Mouse (Mus musculus): ENCODE data around the gene Tunar. TPM values are rescaled to one million over a fixed set of nuclear protein-coding genes. Genes with fewer than 3 reads are reported as not detected.
A peak's percentile ranks its signal among the peaks of the same experiment; 100 is the strongest.

Tunar gene
- polyA plus RNA-seq, 1 experiment from 2014 or later, result 0.32 TPM

DNA sequence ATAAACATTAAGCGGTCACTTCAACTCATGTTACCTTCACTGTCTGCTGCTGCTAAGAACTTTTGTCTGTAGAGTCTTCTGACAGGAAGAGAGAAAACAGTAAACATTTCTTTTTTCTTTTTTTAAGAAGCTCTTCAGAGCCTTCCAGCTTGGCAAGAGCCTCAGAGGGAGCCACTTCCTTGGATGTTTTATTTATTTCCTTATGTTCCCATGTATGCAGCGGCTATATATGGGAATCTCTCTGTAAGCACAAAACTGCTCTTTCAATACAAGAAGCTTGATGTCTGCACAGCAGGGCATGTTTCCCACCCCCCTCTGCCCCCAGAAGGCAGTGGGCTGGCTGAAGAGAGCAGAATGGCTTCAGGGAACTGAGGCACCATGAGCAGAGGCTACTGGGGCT is 30.0 kb downstream of the Tunar start:
- Histone ChIP-seq H3K9ac (ENCODE audit: low read depth, low read length) (no peak overlapping the region), H3K27ac (replicated peaks; ENCODE audit: low read depth, low read length) (no peak overlapping the region), H3K27me3 (replicated peaks; ENCODE audit: control insufficient read depth, insufficient read depth, low read length) (no peaks in the 10 kb centered on the region), H3K4me2 (ENCODE audit: low read depth, low read length) (no peak overlapping the region), H3K4me1 (ENCODE audit: control insufficient read depth, insufficient read depth, low read length) (no peaks in the 10 kb centered on the region), H3K9me3 (ENCODE audit: control insufficient read depth, low read length) (no peaks in the 10 kb centered on the region), H3K36me3 (ENCODE audit: control insufficient read depth, insufficient read depth, low read length) (no peaks in the 10 kb centered on the region), H3K4me3 (ENCODE audit: low read depth, low read length) (no peak overlapping the region)
- no peak for DNase-seq (ENCODE audit: low spot score)
- WGBS, result 41% methylated on average over 2 of the region's 2 CpGs
- no peak for ATAC-seq (ENCODE audit: low read depth)

GRCm38 (mm10) chr12:105374564-105374963 is 40.9 kb downstream of the Tunar start:
- Histone ChIP-seq H3K9ac (ENCODE audit: low read depth, low read length) (no peak overlapping the region), H3K4me3 (ENCODE audit: low read depth, low read length) (no peak overlapping the region), H3K36me3 (ENCODE audit: control insufficient read depth, insufficient read depth, low read length) (no peaks in the 10 kb centered on the region), H3K27me3 (replicated peaks; ENCODE audit: control insufficient read depth, insufficient read depth, low read length) (no peaks in the 10 kb centered on the region), H3K4me2 (ENCODE audit: low read depth, low read length) (no peak overlapping the region), H3K4me1 (ENCODE audit: control insufficient read depth, insufficient read depth, low read length) (no peaks in the 10 kb centered on the region), H3K27ac (replicated peaks; ENCODE audit: low read depth, low read length) (no peak overlapping the region), H3K9me3 (ENCODE audit: control insufficient read depth, low read length) (no peaks in the 10 kb centered on the region)
- WGBS, result 45% methylated on average over 8 of the region's 8 CpGs
- ATAC-seq (ENCODE audit: low read depth) (no peak), DNase-seq (ENCODE audit: low spot score) (no peak)

- Histone ChIP-seq H3K4me1 (ENCODE audit: control insufficient read depth, insufficient read depth, low read length) (no peaks in the 10 kb centered on the region), H3K9me3 (ENCODE audit: control insufficient read depth, low read length) (no peaks in the 10 kb centered on the region), H3K4me3 (ENCODE audit: low read depth, low read length) (no peak overlapping the region), H3K27ac (replicated peaks; ENCODE audit: low read depth, low read length) (no peak overlapping the region), H3K27me3 (replicated peaks; ENCODE audit: control insufficient read depth, insufficient read depth, low read length) (no peaks in the 10 kb centered on the region), H3K9ac (ENCODE audit: low read depth, low read length) (no peak overlapping the region), H3K36me3 (ENCODE audit: control insufficient read depth, insufficient read depth, low read length) (no peaks in the 10 kb centered on the region), H3K4me2 (ENCODE audit: low read depth, low read length) (no peak overlapping the region)
- DNase-seq (ENCODE audit: low spot score), result no peak
- 56% methylated on average over 12 of the region's 12 CpGs for WGBS
- ATAC-seq (ENCODE audit: low read depth), result no peak
These were observed 43.3 kb downstream of the Tunar start for GRCm38 (mm10) chr12:105376976-105377375.

DNA sequence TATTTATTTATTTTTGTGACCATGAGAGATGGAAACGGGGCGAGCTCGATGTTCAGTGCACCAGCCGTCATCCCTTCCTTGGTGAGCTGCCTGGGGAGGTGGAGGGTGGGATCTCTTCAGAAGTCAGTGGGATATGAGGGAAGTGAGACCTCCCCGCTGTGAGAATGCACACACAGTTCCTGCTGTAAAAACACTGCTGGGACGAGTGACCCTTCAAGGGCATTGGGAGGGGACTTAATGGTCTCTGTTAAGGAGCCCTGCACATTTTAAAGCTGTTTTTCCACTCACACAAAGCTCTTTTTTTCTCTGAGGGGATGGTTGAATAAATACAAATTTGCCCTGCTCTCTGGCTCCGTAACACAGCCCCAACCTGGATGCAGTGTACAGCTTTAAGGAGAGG is 49.1 kb downstream of the Tunar start:
- WGBS, result 45% methylated on average over 7 of the region's 7 CpGs
- ATAC-seq (ENCODE audit: low read depth), result no peak
- H3K4me1 ChIP-seq (ENCODE audit: control insufficient read depth, insufficient read depth, low read length), result no peaks in the 10 kb centered on the region

DNA sequence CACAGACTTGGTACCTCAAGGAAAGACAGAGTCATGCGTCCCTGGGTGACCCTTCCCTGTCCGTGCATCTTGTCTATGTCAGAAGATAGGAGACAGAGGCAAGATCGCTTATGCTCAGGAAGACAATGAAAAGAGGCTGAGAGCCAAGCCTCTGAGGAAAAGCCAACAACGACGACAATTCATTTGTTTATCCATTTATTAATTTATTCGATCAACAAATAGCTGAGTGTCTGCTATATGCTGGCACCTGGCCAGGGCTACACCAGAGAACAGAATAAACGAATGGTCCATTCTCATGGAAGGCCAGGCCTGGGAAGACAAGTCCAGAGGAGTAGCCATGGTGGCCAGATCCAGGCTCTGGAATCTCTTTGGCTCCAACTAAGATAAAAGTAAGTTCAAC is 61.0 kb downstream of the Tunar start:
- peaks cover 3% of the 10 kb centered on the region; the same call in 1 of the 2 replicates for H3K9me3 ChIP-seq (ENCODE audit: control insufficient read depth, low read length)
- no peak for ATAC-seq (ENCODE audit: low read depth)
- no peak overlapping the region for H3K27ac ChIP-seq (replicated peaks; ENCODE audit: low read depth, low read length)
- 94% methylated on average over 7 of the region's 7 CpGs for WGBS
- no peaks in the 10 kb centered on the region for H3K36me3 ChIP-seq (ENCODE audit: control insufficient read depth, insufficient read depth, low read length)
- H3K4me3 ChIP-seq (ENCODE audit: low read depth, low read length), result no peak overlapping the region
- no peak overlapping the region for H3K9ac ChIP-seq (ENCODE audit: low read depth, low read length)
- H3K27me3 ChIP-seq (replicated peaks; ENCODE audit: control insufficient read depth, insufficient read depth, low read length), result no peaks in the 10 kb centered on the region
- H3K4me1 ChIP-seq (ENCODE audit: control insufficient read depth, insufficient read depth, low read length), result no peaks in the 10 kb centered on the region
- no peak overlapping the region for H3K4me2 ChIP-seq (ENCODE audit: low read depth, low read length)
- DNase-seq (ENCODE audit: low spot score), result no peak

More for the DNA sequence above, 49.1 kb downstream of the Tunar start:
- no peak overlapping the region for H3K27ac ChIP-seq (replicated peaks; ENCODE audit: low read depth, low read length)
- no peaks in the 10 kb centered on the region for H3K27me3 ChIP-seq (replicated peaks; ENCODE audit: control insufficient read depth, insufficient read depth, low read length)
- H3K9ac ChIP-seq (ENCODE audit: low read depth, low read length), result no peak overlapping the region
- H3K4me3 ChIP-seq (ENCODE audit: low read depth, low read length), result no peak overlapping the region
- DNase-seq (ENCODE audit: low spot score), result no peak
- no peaks in the 10 kb centered on the region for H3K9me3 ChIP-seq (ENCODE audit: control insufficient read depth, low read length)
- H3K4me2 ChIP-seq (ENCODE audit: low read depth, low read length), result no peak overlapping the region
- H3K36me3 ChIP-seq (ENCODE audit: control insufficient read depth, insufficient read depth, low read length), result no peaks in the 10 kb centered on the region

- DNase-seq (ENCODE audit: low spot score), result peak; percentile 38
- H3K4me1 ChIP-seq (ENCODE audit: control insufficient read depth, insufficient read depth, low read length), result no peaks in the 10 kb centered on the region
- no peaks in the 10 kb centered on the region for H3K27me3 ChIP-seq (replicated peaks; ENCODE audit: control insufficient read depth, insufficient read depth, low read length)
These were observed 64.5 kb downstream of the Tunar start for GRCm38 (mm10) chr12:105398172-105398571.

DNA sequence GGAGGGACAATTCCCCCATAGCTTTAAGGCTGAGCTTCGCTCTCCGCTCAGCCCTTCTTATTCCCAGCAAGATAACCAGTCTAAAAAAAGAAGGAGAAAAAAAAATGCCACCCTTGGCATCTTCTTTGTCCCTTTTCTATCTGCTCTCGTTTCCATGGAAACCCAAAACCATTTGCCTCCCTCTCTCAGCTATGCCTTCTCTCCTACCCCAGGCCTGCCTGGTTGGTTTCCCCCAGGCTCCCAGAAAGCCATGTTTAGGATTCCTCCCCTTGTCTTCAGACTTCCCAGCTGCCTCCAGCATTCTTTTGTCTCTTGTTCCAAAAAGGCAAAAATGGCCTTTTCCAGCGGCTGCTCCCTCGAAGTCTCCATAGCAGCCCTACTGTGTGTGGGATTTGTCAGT is 70.1 kb downstream of the Tunar start:
- WGBS, result 71% methylated on average over 5 of the region's 5 CpGs
- Histone ChIP-seq H3K4me1 (ENCODE audit: control insufficient read depth, insufficient read depth, low read length) (no peaks in the 10 kb centered on the region), H3K9ac (ENCODE audit: low read depth, low read length) (no peak overlapping the region), H3K27ac (replicated peaks; ENCODE audit: low read depth, low read length) (no peak overlapping the region), H3K27me3 (replicated peaks; ENCODE audit: control insufficient read depth, insufficient read depth, low read length) (no peaks in the 10 kb centered on the region), H3K4me3 (ENCODE audit: low read depth, low read length) (no peak overlapping the region), H3K36me3 (ENCODE audit: control insufficient read depth, insufficient read depth, low read length) (no peaks in the 10 kb centered on the region), H3K4me2 (ENCODE audit: low read depth, low read length) (no peak overlapping the region), H3K9me3 (ENCODE audit: control insufficient read depth, low read length) (peaks cover 7% of the 10 kb centered on the region; the same call in 1 of the 2 replicates)
- ATAC-seq (ENCODE audit: low read depth) (no peak), DNase-seq (ENCODE audit: low spot score) (no peak)

More at GRCm38 (mm10) chr12:105398172-105398571, 64.5 kb downstream of the Tunar start:
- Histone ChIP-seq H3K9ac (ENCODE audit: low read depth, low read length) (no peak overlapping the region), H3K4me2 (ENCODE audit: low read depth, low read length) (no peak overlapping the region), H3K36me3 (ENCODE audit: control insufficient read depth, insufficient read depth, low read length) (no peaks in the 10 kb centered on the region), H3K9me3 (ENCODE audit: control insufficient read depth, low read length) (peaks cover 7% of the 10 kb centered on the region; the same call in 1 of the 2 replicates), H3K27ac (replicated peaks; ENCODE audit: low read depth, low read length) (no peak overlapping the region), H3K4me3 (ENCODE audit: low read depth, low read length) (no peak overlapping the region)
- WGBS, result 15% methylated on average over 5 of the region's 5 CpGs
- peak; percentile 70; the same call in 1 of the 2 replicates for ATAC-seq (ENCODE audit: low read depth)

DNA sequence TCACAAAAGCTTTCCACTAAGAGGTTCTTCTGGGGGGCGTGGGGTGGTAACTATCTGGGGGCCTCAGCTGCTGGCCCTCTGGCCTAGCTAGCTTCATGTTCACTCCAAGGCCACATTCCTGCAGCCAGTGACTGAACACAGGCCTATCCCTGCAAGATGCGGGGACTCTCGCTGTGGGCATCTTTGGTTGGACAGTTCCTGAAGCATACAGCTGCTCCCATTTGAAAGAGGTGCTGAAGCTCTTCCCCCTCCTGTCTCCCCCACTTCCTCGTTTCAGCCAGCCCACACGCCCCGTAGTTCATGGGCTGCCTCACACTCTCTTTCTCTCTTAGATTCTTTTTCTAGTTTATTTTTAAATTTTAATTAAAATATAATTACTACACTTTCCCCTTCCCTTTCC is 72.3 kb downstream of the Tunar start:
- 61% methylated on average over 6 of the region's 6 CpGs for WGBS
- DNase-seq (ENCODE audit: low spot score), result no peak

GRCm38 (mm10) chr12:105413909-105414308 is 80.2 kb downstream of the Tunar start:
- no peaks in the 10 kb centered on the region for H3K9me3 ChIP-seq (ENCODE audit: control insufficient read depth, low read length)
- H3K27ac ChIP-seq (replicated peaks; ENCODE audit: low read depth, low read length), result no peak overlapping the region
- no peaks in the 10 kb centered on the region for H3K4me1 ChIP-seq (ENCODE audit: control insufficient read depth, insufficient read depth, low read length)
- H3K36me3 ChIP-seq (ENCODE audit: control insufficient read depth, insufficient read depth, low read length), result no peaks in the 10 kb centered on the region
- ATAC-seq (ENCODE audit: low read depth), result no peak
- 86% methylated on average over 8 of the region's 8 CpGs for WGBS
- H3K4me2 ChIP-seq (ENCODE audit: low read depth, low read length), result no peak overlapping the region
- no peak for DNase-seq (ENCODE audit: low spot score)
- H3K27me3 ChIP-seq (replicated peaks; ENCODE audit: control insufficient read depth, insufficient read depth, low read length), result no peaks in the 10 kb centered on the region
- no peak overlapping the region for H3K9ac ChIP-seq (ENCODE audit: low read depth, low read length)
- H3K4me3 ChIP-seq (ENCODE audit: low read depth, low read length), result no peak overlapping the region

More for the DNA sequence above, 72.3 kb downstream of the Tunar start:
- Histone ChIP-seq H3K27ac (replicated peaks; ENCODE audit: low read depth, low read length) (no peak overlapping the region), H3K4me1 (ENCODE audit: control insufficient read depth, insufficient read depth, low read length) (no peaks in the 10 kb centered on the region), H3K4me2 (ENCODE audit: low read depth, low read length) (no peak overlapping the region), H3K9ac (ENCODE audit: low read depth, low read length) (no peak overlapping the region), H3K9me3 (ENCODE audit: control insufficient read depth, low read length) (no peaks in the 10 kb centered on the region), H3K4me3 (ENCODE audit: low read depth, low read length) (no peak overlapping the region), H3K27me3 (replicated peaks; ENCODE audit: control insufficient read depth, insufficient read depth, low read length) (no peaks in the 10 kb centered on the region), H3K36me3 (ENCODE audit: control insufficient read depth, insufficient read depth, low read length) (no peaks in the 10 kb centered on the region)
- ATAC-seq (ENCODE audit: low read depth), result no peak
